Mouse (Mus musculus): Measurements from ENCODE around the gene Gnrhr. TPM values are rescaled to one million over a fixed set of nuclear protein-coding genes. Genes with fewer than 3 reads are reported as not detected.

The Gnrhr gene
- not detected for polyA plus RNA-seq (2017; shearing (Covaris generic))

GRCm38 (mm10) chr5:86197801-86198200 lies at the start of gene Gnrhr:
Gnrhr (minus strand) TSS chr5:86197901.

GRCm38 (mm10) chr5:86172449-86173161 lies 25.1 kb downstream of the Gnrhr start, which contains the start of gene Uba6:
Uba6 (minus strand) TSS chr5:86172803.

Other genes with a start within 250 kb of the Gnrhr start
- gene Cenpc1, start 132.3 kb downstream of the Gnrhr start, polyA plus RNA-seq (2017; shearing (Covaris generic)) = 18.6 TPM
- gene Stap1, start 126.2 kb downstream of the Gnrhr start, polyA plus RNA-seq (2017; shearing (Covaris generic)) = 72.9 TPM
- 26.4 TPM for gene Uba6, start 25.1 kb downstream of the Gnrhr start, polyA plus RNA-seq (2017; shearing (Covaris generic))
- gene Tmprss11c, start 91.4 kb upstream of the Gnrhr start, polyA plus RNA-seq (2017; shearing (Covaris generic)) = not detected
- 0.39 TPM for gene Tmprss11d, start 175.5 kb upstream of the Gnrhr start, polyA plus RNA-seq (2017; shearing (Covaris generic))